In the genomic region with DNA sequence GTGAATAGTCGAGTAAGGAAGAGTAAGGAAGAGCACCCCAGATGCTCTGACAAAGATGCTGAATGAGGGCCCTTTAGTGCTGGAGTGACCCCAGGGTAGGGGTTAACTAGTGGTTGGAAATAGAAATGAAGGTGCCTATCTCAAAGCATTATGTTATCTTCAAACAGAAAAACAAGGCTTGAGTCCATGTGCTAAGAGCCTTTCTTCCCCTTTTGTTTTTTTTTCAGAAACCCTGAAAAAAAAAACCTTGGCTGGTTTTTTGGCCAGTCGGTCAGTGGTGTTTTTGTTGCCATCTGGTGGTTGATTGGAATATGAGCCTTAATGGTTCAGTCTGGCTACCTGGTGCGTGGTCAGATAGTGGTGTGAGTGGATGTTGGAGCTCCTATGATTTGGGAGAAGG, we compare ENCODE assay signal across 8 mouse cellular contexts. TPM values are rescaled to one million over a fixed set of nuclear protein-coding genes. Genes with fewer than 3 reads are reported as not detected.
DNase-seq lines count a peak whose midpoint lies in the region; ATAC-seq and TF ChIP-seq lines count a peak whose summit lies in the region.
"Had no signal": no experiment of that assay in that cellular context is flagged by ENCODE, and none has a peak within 500 bp of the region (broad histone marks: within the 10 kb centered on the region; RNA-seq: fewer than 3 reads in every experiment).

No protein-coding gene starts in this region.

- H3K36me3 ChIP-seq in kidney, postnatal 0 days (ENCODE audit: insufficient read depth, low read length): no peaks in the 10 kb centered on the region
- H3K36me3 ChIP-seq in ES-E14 (ENCODE audit: control insufficient read depth, insufficient read depth, low read length, poor library complexity, severe bottlenecking): no peaks in the 10 kb centered on the region
- H3K36me3 ChIP-seq: liver, embryonic 13.5 days had no signal

- no peak overlapping the region for H3K27ac ChIP-seq in kidney, postnatal 0 days
- H3K27ac ChIP-seq in ES-E14 (ENCODE audit: insufficient read depth, low read depth, low read length, poor library complexity, severe bottlenecking): no peak overlapping the region
- H3K27ac ChIP-seq: liver, embryonic 13.5 days had no signal

- DNase-seq in kidney, postnatal 0 days (ENCODE audit: low spot score): peak; percentile 64
- DNase-seq in kidney, postnatal 10 days: no peak
- DNase-seq in ES-E14 (ENCODE audit: low read depth, low spot score): no peak
- peak; percentile 64 for DNase-seq in brain, embryonic 14.5 days (ENCODE audit: low read depth)
- DNase-seq in ovary, postnatal 10 days (ENCODE audit: low spot score): no peak
- DNase-seq: liver, embryonic 13.5 days had no signal

- H3K27me3 ChIP-seq in kidney, postnatal 0 days (ENCODE audit: insufficient read depth, low read length): no peaks in the 10 kb centered on the region
- H3K27me3 ChIP-seq: liver, embryonic 13.5 days had no signal

- WGBS in kidney, postnatal 0 days: 27% methylated on average over 3 of the region's 3 CpGs

- no peak for ATAC-seq in kidney, postnatal 0 days (replicated peaks; ENCODE audit: low FRiP score, low read depth)
- peak; percentile 69 for ATAC-seq in megakaryocyte progenitor cell, adult 5-6 weeks (replicated peaks; ENCODE audit: poor library complexity)
- no peak for ATAC-seq in erythroblast, adult 5-6 weeks (replicated peaks; ENCODE audit: low FRiP score, poor library complexity, severe bottlenecking)

- no peaks in the 10 kb centered on the region for H3K9me3 ChIP-seq in kidney, postnatal 0 days (replicated peaks; ENCODE audit: low read length)
- no peaks in the 10 kb centered on the region for H3K9me3 ChIP-seq in ES-E14 (ENCODE audit: control insufficient read depth, insufficient read depth, low read depth, low read length)
- H3K9me3 ChIP-seq: liver, embryonic 13.5 days had no signal

- TF ChIP-seq CTCF in kidney, postnatal 0 days (IDR thresholded peaks at IDR 0.05; ENCODE audit: low read depth): peak; percentile 72
- peak; percentile 62; the same call in 1 of the 2 replicates for TF ChIP-seq CTCF in brain, embryonic 14.5 days (IDR thresholded peaks at IDR 0.05; ENCODE audit: borderline replicate concordance, extremely low read depth, insufficient read depth, insufficient read length)

- in situ Hi-C loops in ES-E14 (cut with MboI; ENCODE audit: low sequenced_read_pairs in 2 of 2, unreplicated experiment in 2 of 2): no loop called here

- no peak for TF ChIP-seq POLR2A in brain, embryonic 14.5 days (IDR thresholded peaks at IDR 0.05; ENCODE audit: borderline replicate concordance, extremely low read depth, insufficient read depth, insufficient read length, poor library complexity, severe bottlenecking)

- no peak overlapping the region for H3K9ac ChIP-seq in kidney, postnatal 0 days (ENCODE audit: low read depth, low read length)
- no peak overlapping the region for H3K9ac ChIP-seq in ES-E14 (ENCODE audit: insufficient read depth, low read depth, low read length, poor library complexity, severe bottlenecking)
- H3K9ac ChIP-seq: liver, embryonic 13.5 days had no signal

- no peaks in the 10 kb centered on the region for H3K4me1 ChIP-seq in kidney, postnatal 0 days (replicated peaks; ENCODE audit: insufficient read depth, low read length)
- H3K4me1 ChIP-seq in ES-E14 (ENCODE audit: control insufficient read depth in 2 of 2, insufficient read depth in 2 of 2, low read length in 2 of 2, poor library complexity in 1 of 2): no peaks in the 10 kb centered on the region
- H3K4me1 ChIP-seq: liver, embryonic 13.5 days had no signal

- no peak overlapping the region for H3K4me3 ChIP-seq in kidney, postnatal 0 days (replicated peaks; ENCODE audit: low read depth, low read length)
- no peak overlapping the region for H3K4me3 ChIP-seq in ES-E14 (ENCODE audit: insufficient read depth in 1 of 2, low read depth in 1 of 2, low read length in 2 of 2, poor library complexity in 1 of 2, severe bottlenecking in 1 of 2)
- H3K4me3 ChIP-seq: liver, embryonic 13.5 days had no signal

- H3K4me2 ChIP-seq in kidney, postnatal 0 days (ENCODE audit: low read length): no peak overlapping the region
- H3K4me2 ChIP-seq: liver, embryonic 13.5 days had no signal

TF ChIP-seq in ES-E14, 5 proteins besides CTCF, POLR2A, EP300 and RAD21:
- TF ChIP-seq ZC3H11A (IDR thresholded peaks at IDR 0.05; ENCODE audit: borderline replicate concordance, low read depth, low read length) (0 out of 2 replicates have a peak, but pooled peaks have one; percentile 9), MAFK (IDR thresholded peaks at IDR 0.05; ENCODE audit: insufficient read depth, low read depth, low read length) (no peak), ZNF384 (IDR thresholded peaks at IDR 0.05; ENCODE audit: low read depth, low read length) (peak; percentile 85)

RNA-seq across cellular contexts. Expression of a gene that starts 19.7 kb away (rescaled TPM):
- polyA plus RNA-seq in kidney, postnatal 0 days (2015; fragmentation: Nextera tagmentation; extraction: Ambion mirVana): 0.03 and 0.06 TPM in 2 replicates
- total RNA-seq in ES-E14 (2012; rRNA removed): under 0.01 TPM in 1 of 2 replicates, not detected in the other
- 1.6 and 3.9 TPM in 2 replicates for polyA plus RNA-seq in brain, embryonic 14.5 days (2012; rRNA removed)
- total RNA-seq in megakaryocyte progenitor cell, adult 5-6 weeks (2015): not detected in 2 replicates
- total RNA-seq in megakaryocyte progenitor cell, adult 5-6 weeks (2017): not detected in 2 replicates
- total RNA-seq in erythroblast, adult 5-6 weeks (2015; ENCODE audit: low replicate concordance): 1.0 and 2.1 TPM in 2 replicates
- 0.98 and 1.3 TPM in 2 replicates for total RNA-seq in erythroblast, adult 5-6 weeks (2017; ENCODE audit: low replicate concordance)

RNA-seq across cellular contexts. Expression of a gene that starts 45.3 kb away (rescaled TPM):
- polyA plus RNA-seq in kidney, postnatal 0 days (2015; fragmentation: Nextera tagmentation; extraction: Ambion mirVana): 0.59 and 0.73 TPM in 2 replicates
- 0.85 and 1.1 TPM in 2 replicates for total RNA-seq in ES-E14 (2012; rRNA removed)
- polyA plus RNA-seq in brain, embryonic 14.5 days (2012; rRNA removed): 9.9 and 10.0 TPM in 2 replicates
- total RNA-seq in megakaryocyte progenitor cell, adult 5-6 weeks (2015): 11.6 and 11.9 TPM in 2 replicates
- 2.3 and 5.4 TPM in 2 replicates for total RNA-seq in megakaryocyte progenitor cell, adult 5-6 weeks (2017)
- 4.4 TPM in 1 of 2 replicates, not detected in the other for total RNA-seq in erythroblast, adult 5-6 weeks (2015; ENCODE audit: low replicate concordance)
- 1.5 and 1.7 TPM in 2 replicates for total RNA-seq in erythroblast, adult 5-6 weeks (2017; ENCODE audit: low replicate concordance)

Comparison
In these comparisons a context has a peak if more than half of its experiments do, and no peak if none do; other contexts are left out.
1. DNase-seq: peak in kidney, postnatal 0 days (single experiment) and brain, embryonic 14.5 days (single experiment); none in kidney, postnatal 10 days (single experiment), ES-E14 (single experiment) and ovary, postnatal 10 days (single experiment).